Mouse (Mus musculus) lung, adult 2 months (tissue): Measurements from ENCODE around the gene Slc2a4. TPM values are rescaled to one million over a fixed set of nuclear protein-coding genes. Genes with fewer than 3 reads are reported as not detected.
A peak's percentile ranks its signal among the peaks of the same experiment; 100 is the strongest.

ENCODE experiments used
- DNase-seq: peaks from one replicate; pipeline ENCODE4 v3.0.0; 2022
- H3K4me1 ChIP-seq: fragments of 200-500 bp; 2 replicates; pipeline ENCODE4 v1.6.1; 2011; ENCODE audit warnings: low read length; ENCODE audit not compliant: control insufficient read depth, insufficient read depth
- H3K4me3 ChIP-seq: fragments of 200-500 bp; replicated peaks from 2 replicates; pipeline ENCODE3; 2011; ENCODE audit warnings: low read depth, mild to moderate bottlenecking, control low read depth, low read length; ENCODE audit errors: extremely low read depth
- CTCF ChIP-seq: fragments of 200-500 bp; IDR thresholded peaks from 2 replicates; pipeline ENCODE4 v1.5.1; 2011; ENCODE audit warnings: mild to moderate bottlenecking, low read length, control low read depth; ENCODE audit not compliant: insufficient read depth
- POLR2A ChIP-seq: fragments of 200-500 bp; IDR thresholded peaks from 2 replicates; pipeline ENCODE4 v1.6.1; 2011; ENCODE audit warnings: low read depth, mild to moderate bottlenecking, control low read depth, low read length, borderline replicate concordance; ENCODE audit errors: extremely low read depth
- WGBS: fragments of 180-500 bp; shearing (Covaris S2); methylation state at CpG from one replicate; pipeline ENCODE4 v1.1.7; 2018; 5-methylcytosine and 5-hydroxymethylcytosine counted together
- polyA plus RNA-seq: library from polyadenylated mRNA; depleted of rRNA; stranded (reverse); fragments of >200 nt; gene quantifications from 2 replicates; pipeline ENCODE4 v1.2.3, GENCODE M21; 2012; rRNA removed

Slc2a4 gene
- 22.3 and 40.4 TPM in 2 replicates for polyA plus RNA-seq

DNA sequence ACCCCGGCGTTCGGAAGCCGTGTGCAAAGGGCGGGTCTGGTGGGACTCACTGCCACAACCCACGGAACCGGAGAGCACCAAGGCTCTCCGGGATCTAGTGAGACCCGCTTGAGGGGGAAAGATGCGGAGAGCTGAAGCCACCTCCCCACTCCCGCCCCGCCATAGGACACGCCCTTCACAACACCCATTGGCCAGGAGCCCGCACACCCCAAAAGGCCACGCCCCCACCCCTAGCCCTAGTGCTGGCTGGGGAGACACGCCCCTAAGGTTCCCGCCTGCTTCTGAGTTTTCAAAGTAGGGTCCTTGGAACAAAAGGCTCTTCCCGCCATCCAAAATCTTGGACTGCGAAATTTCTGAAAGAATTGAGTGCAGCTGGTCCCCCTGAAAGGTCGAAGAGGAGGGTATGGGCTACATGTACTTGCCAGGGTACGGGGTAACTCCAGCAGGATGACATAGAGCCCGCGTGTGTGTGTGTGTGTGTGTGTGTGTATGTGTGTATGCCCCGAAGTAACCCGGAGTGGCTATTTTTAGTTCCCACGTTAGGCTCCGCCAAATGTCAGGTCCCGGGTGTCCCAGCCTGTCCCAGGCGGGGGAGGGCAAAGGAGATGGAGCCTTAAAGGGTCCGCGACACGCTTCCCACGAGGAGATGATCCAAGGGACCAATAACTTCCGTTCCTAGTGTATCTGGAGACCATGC is at the start of gene Slc2a4:
Gene Slc2a4, minus strand, starts transcription at position 123 of the 697 bp plus-strand sequence.
- DNase-seq, result peak; percentile 82
- H3K4me1 ChIP-seq, result peaks cover 7% of the 10 kb centered on the region
- 1% methylated on average over 34 of the region's 34 CpGs for WGBS
- H3K4me3 ChIP-seq, result peak within 1 kb of the TSS; percentile 33
- no peak for TF ChIP-seq POLR2A
- TF ChIP-seq CTCF, result no peak

DNA sequence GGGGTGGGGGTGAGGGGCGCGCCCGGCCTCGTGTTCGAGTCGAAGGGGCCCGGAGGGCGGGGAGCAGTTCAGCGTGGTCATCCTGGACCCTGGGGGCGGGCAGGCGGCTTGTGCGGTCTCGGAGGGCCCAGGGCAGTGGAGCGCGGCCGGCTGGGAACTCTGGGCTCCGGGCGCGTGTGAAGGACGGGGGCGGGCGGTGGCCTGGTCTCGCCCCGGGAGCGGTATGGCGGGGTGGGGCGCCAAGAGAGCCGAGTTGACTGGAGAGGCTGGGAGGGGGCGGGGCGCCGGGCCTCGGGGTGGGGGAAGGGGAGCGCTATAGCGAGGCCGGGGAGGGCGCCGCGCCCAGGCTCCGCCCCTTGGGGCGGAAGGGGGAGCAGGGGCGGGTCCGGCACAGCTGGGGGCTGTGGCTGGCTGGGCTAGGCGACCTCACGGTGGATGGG is 49.1 kb upstream of the Slc2a4 start:
- peak; percentile 87 for DNase-seq
- H3K4me3 ChIP-seq, result peak overlapping the region; percentile 85
- TF ChIP-seq POLR2A (peak; percentile 66; the same call in 1 of the 2 replicates), CTCF (no peak)
- H3K4me1 ChIP-seq, result peaks cover 10% of the 10 kb centered on the region
- 2% methylated on average over 41 of the region's 44 CpGs for WGBS

DNA sequence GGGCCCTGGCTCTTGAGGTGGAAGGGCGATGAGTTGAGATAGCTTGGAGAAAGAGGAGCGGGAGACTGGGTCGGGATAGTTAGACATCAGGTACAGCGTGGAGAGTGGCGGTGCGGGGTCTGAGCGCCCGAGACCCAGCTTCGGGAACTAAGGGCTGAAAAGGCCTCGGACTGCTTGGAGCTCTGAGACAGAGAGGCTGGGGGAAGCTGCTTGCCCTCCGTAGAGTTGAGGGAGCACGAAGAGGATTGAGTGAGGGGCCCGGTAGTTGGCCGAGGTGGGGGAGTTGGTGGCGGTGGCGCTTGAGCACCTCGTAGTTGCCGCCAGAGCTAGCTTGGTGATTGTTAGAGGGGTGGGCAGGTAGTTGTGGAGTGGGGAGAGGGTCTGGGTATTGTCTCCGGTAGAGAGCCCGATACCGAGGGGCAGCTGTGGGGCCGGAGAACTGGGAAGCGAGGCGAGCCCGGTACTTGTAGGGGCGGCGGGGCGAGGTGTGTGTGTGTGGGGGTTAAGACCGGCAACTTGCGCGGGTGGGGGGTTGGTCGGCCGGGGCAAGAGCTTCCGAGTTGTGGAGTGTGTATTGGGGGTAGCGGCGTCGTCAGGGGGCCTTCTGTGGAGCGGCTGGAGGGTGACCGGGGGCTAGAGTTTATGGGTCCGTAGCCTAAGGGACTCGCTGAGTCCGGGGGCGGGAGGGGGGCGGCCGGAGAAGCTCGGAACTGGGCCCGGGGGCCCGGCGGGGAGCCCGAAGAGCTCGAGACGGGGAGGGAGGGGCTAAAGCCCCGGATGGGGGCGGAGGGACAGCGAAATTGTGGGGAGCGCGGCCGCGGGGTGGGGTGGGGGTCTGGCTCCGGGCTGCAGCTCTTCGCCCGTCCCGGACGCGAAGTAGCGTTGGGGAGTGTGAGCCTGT is 48.4 kb upstream of the Slc2a4 start:
- Histone ChIP-seq H3K4me1 (peaks cover 10% of the 10 kb centered on the region), H3K4me3 (peak overlapping the region; percentile 85)
- DNase-seq, result peak; percentile 60
- no peak for TF ChIP-seq POLR2A
- no peak for TF ChIP-seq CTCF
- WGBS, result 2% methylated on average over 66 of the region's 66 CpGs

DNA sequence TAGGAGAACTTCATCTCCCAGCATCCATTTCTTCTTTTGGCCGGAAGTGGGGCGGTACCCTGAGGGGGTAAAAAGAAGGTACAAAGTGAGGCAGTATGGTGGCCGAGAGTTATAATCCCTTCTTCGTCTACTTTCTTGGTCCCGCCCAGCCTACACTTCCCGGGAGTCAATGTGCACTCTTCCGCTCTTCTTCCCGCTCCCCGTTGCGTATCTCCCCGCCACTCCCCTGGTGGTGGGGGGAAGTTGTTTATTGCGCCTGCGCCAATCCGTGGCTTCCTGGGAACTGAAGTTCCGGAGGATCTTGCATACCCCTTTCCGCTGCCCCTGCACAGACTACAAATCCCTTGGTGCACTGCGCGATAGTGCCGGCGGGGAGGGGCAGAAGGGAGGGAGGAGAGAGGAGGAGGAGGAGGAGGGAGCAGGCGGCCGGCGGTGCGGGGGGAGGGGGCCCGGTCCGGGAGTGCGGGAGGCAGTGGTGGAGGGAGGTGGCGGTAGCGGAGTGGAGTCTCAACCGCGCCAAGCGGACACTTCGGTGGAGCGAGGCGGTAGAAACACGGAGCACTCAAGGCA is 47.5 kb upstream of the Slc2a4 start, which contains the start of gene Phf23:
Gene Phf23, plus strand, starts transcription at position 387 of the 570 bp plus-strand sequence.
- TF ChIP-seq POLR2A, result peak; percentile 65; the same call in 1 of the 2 replicates
- peak; percentile 25; the same call in 1 of the 2 replicates for TF ChIP-seq CTCF
- under 1% methylated on average over 36 of the region's 36 CpGs for WGBS
- Histone ChIP-seq H3K4me1 (peaks cover 4% of the 10 kb centered on the region), H3K4me3 (peak within 1 kb of the TSS; percentile 85)
- DNase-seq, result peak; percentile 96

DNA sequence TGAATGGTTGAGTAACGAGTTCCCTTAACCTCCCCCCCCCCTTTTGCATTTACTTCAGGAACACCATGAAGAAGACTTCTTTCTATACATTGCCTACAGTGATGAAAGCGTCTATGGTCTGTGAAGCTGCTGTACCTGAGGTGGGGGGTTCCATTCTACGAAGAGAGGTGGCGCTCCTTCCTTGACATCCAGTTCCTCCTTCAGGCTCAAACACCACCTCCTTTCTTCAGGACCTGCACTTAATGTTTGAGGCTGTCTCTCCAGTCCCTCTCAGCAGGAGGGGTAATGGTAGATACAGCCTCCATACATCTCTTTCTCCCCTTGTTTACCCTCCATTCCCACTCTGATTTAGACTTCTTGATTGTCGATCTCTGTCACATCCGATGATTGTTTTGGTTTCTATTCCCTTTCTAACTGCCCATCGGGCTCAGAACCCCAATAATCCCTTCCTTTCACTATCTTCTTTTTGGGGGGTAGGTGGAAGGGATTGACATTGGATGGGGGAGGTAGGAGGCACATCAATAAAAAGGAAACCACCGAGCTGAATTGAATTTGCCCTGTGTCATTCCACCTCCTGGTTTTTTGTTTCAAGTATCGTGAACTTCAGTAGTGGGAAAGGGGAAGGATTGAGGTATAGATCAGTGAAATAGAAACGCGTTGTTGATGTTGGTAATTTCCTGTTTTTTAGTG is 46.6 kb upstream of the Slc2a4 start:
- no peak for DNase-seq
- Histone ChIP-seq H3K4me3 (no peak overlapping the region), H3K4me1 (peaks cover 4% of the 10 kb centered on the region)
- TF ChIP-seq POLR2A (no peak), CTCF (no peak)
- WGBS, result 81% methylated on average over 11 of the region's 11 CpGs

DNA sequence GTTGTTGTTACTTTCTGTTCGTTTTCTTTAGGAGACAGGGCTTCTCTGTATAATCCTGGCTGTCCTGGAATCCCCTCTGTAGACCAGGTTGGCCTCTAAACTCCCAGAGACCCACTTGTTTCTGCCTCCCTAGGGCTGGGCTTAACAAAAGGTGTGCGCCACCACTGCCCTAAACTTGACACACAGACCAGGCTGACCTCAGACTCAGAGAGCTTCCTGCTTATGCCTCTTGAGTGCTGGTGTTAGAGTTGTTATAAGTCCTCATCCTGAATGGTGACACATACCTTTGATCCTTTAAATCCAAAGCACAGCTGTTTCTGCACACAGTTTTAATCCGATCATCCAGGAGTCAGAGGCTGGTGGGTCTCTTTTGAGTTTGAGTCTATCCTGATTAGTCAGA is 44.9 kb upstream of the Slc2a4 start:
- no peak for DNase-seq
- no peak overlapping the region for H3K4me3 ChIP-seq
- peaks cover 4% of the 10 kb centered on the region for H3K4me1 ChIP-seq
- no peak for TF ChIP-seq CTCF
- TF ChIP-seq POLR2A, result no peak
- 62% methylated on average over 3 of the region's 3 CpGs for WGBS

DNA sequence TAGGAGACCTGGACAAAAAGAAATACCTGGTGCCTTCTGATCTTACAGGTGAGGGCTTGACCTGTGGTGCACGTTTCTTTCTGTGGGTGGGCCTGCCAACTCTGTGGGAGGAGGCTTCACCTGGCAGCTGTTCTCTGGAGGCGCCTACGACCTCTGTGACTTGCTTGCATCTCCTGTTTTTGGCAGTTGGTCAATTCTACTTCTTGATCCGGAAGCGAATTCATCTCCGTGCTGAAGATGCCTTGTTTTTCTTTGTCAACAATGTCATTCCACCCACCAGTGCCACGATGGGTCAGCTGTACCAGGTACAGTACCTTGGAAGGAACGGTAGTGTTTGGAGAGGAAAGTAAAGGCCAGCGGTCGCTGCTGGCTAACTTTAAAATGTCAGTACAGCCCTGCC is 44.4 kb upstream of the Slc2a4 start:
- TF ChIP-seq POLR2A (no peak), CTCF (no peak)

DNA sequence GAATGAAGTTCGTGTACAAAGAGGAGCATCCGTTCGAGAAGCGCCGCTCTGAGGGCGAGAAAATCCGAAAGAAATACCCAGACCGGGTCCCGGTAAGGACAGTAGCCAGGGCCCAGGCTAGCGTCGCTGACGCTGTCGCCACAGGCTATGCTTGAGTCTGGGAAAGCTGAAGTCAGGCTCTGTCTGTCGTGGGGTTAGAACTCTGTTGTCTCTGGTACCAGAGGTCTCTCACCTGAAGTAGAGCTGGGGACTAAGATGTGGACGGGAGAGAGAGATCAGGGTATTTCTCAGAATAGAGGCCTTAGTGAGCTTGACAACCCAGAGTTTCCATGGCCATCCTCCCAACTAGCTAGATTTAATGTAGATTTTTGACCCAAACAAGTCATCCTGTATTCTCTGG is 43.7 kb upstream of the Slc2a4 start:
- Histone ChIP-seq H3K4me1 (peaks cover 4% of the 10 kb centered on the region), H3K4me3 (peak overlapping the region; percentile 69)
- DNase-seq, result no peak
- under 1% methylated on average over 15 of the region's 15 CpGs for WGBS
- TF ChIP-seq CTCF, result no peak
- no peak for TF ChIP-seq POLR2A

More for the DNA sequence above, 44.4 kb upstream of the Slc2a4 start:
- H3K4me1 ChIP-seq, result peaks cover 4% of the 10 kb centered on the region
- WGBS, result 48% methylated on average over 10 of the region's 10 CpGs
- DNase-seq, result no peak
- peak overlapping the region; percentile 51 for H3K4me3 ChIP-seq
